Mouse (Mus musculus): Measurements from ENCODE around the gene Hdac11.
"Not testable (repeated sequence)": the region's sequence is repeated elsewhere in the genome, so short reads cannot be mapped to it uniquely, and the experiment has no call there.

Hdac11 gene

GRCm38 (mm10) chr6:91205346-91205745, 48.9 kb downstream of the Hdac11 start:
- no peak for DNase-seq (ENCODE audit: low spot score)

GRCm38 (mm10) chr6:91205791-91206190, 49.3 kb downstream of the Hdac11 start:
- DNase-seq (ENCODE audit: low spot score): no peak

- no peak for DNase-seq (ENCODE audit: low spot score)
Measured at GRCm38 (mm10) chr6:91207491-91207890, 51.0 kb downstream of the Hdac11 start.

- DNase-seq (ENCODE audit: low spot score): peak; percentile 23
Measured at GRCm38 (mm10) chr6:91209780-91210179, 53.3 kb downstream of the Hdac11 start.

GRCm38 (mm10) chr6:91210852-91211251, 54.4 kb downstream of the Hdac11 start:
- DNase-seq (ENCODE audit: low spot score): no peak

GRCm38 (mm10) chr6:91212155-91212554, 55.7 kb downstream of the Hdac11 start, which contains the start of gene Fbln2:
TSS of gene Fbln2 (plus strand) at chr6:91212455.
- DNase-seq (ENCODE audit: low spot score): not testable (repeated sequence)

GRCm38 (mm10) chr6:91212571-91212970, 56.1 kb downstream of the Hdac11 start:
- peak; percentile 82 for DNase-seq (ENCODE audit: low spot score)

- DNase-seq (ENCODE audit: low spot score): no peak
Measured at GRCm38 (mm10) chr6:91213287-91214218, 57.1 kb downstream of the Hdac11 start.

- no peak for DNase-seq (ENCODE audit: low spot score)
Measured at GRCm38 (mm10) chr6:91215454-91215853, 59.0 kb downstream of the Hdac11 start.

- no peak for DNase-seq (ENCODE audit: low spot score)
Measured at GRCm38 (mm10) chr6:91218445-91218844, 62.0 kb downstream of the Hdac11 start.

GRCm38 (mm10) chr6:91218871-91219270, 62.4 kb downstream of the Hdac11 start:
- no peak for DNase-seq (ENCODE audit: low spot score)

GRCm38 (mm10) chr6:91220062-91220461, 63.6 kb downstream of the Hdac11 start:
- DNase-seq (ENCODE audit: low spot score): no peak

GRCm38 (mm10) chr6:91221094-91221493, 64.6 kb downstream of the Hdac11 start:
- DNase-seq (ENCODE audit: low spot score): peak; percentile 68

- no peak for DNase-seq (ENCODE audit: low spot score)
Measured at GRCm38 (mm10) chr6:91222694-91223346, 66.4 kb downstream of the Hdac11 start.

Data from embryo, embryonic 10 days (tissue).